Mouse (Mus musculus) lung, adult 2 months (tissue): ENCODE data around the gene Kif6. TPM values are rescaled to one million over a fixed set of nuclear protein-coding genes. Genes with fewer than 3 reads are reported as not detected.

Source experiments
- DNase-seq: peaks from one replicate; pipeline ENCODE4 v3.0.0; 2022
- H3K4me1 ChIP-seq: fragments of 200-500 bp; 2 replicates; pipeline ENCODE4 v1.6.1; 2011; ENCODE audit warnings: low read length; ENCODE audit not compliant: control insufficient read depth, insufficient read depth
- H3K4me3 ChIP-seq: fragments of 200-500 bp; replicated peaks from 2 replicates; pipeline ENCODE3; 2011; ENCODE audit warnings: low read depth, mild to moderate bottlenecking, control low read depth, low read length; ENCODE audit errors: extremely low read depth
- CTCF ChIP-seq: fragments of 200-500 bp; IDR thresholded peaks from 2 replicates; pipeline ENCODE4 v1.5.1; 2011; ENCODE audit warnings: mild to moderate bottlenecking, low read length, control low read depth; ENCODE audit not compliant: insufficient read depth
- POLR2A ChIP-seq: fragments of 200-500 bp; IDR thresholded peaks from 2 replicates; pipeline ENCODE4 v1.6.1; 2011; ENCODE audit warnings: low read depth, mild to moderate bottlenecking, control low read depth, low read length, borderline replicate concordance; ENCODE audit errors: extremely low read depth
- WGBS: fragments of 180-500 bp; shearing (Covaris S2); methylation state at CpG from one replicate; pipeline ENCODE4 v1.1.7; 2018; 5-methylcytosine and 5-hydroxymethylcytosine counted together
- polyA plus RNA-seq: library from polyadenylated mRNA; depleted of rRNA; stranded (reverse); fragments of >200 nt; gene quantifications from 2 replicates; pipeline ENCODE4 v1.2.3, GENCODE M21; 2012; rRNA removed

The Kif6 gene
- polyA plus RNA-seq, 1 experiment = 1.3 TPM

GRCm38 (mm10) chr17:49951856-49952607 lies 337.1 kb downstream of the Kif6 start:
- Histone ChIP-seq H3K4me1 (no peaks in the 10 kb centered on the region; the same call in 1 of the 2 replicates), H3K4me3 (peak overlapping the region; percentile 44)
- DNase-seq = peak; percentile 19
- WGBS = 18% methylated on average over 22 of the region's 22 CpGs
- TF ChIP-seq CTCF (no peak), POLR2A (no peak)

DNA sequence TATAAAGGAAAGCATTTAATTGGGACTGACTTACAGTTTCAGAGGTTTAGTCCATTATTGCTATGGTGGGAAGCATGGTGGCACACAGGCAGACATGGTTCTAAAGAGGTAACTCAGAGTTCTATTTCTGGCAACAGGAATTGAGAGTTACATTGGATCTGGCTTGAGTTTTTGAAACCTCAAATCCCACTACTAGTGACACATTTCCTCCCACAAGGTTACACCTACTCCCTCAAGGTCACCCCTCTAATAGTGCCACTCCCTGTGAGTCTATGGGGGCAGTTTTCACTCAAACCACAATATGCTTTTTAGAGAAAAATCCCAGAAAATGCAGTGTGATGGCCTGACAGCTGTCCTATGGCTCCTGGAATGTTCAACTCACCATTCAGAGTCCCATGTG lies 344.1 kb downstream of the Kif6 start:
- Histone ChIP-seq H3K4me3 (no peak overlapping the region), H3K4me1 (no peaks in the 10 kb centered on the region)
- TF ChIP-seq POLR2A (no peak), CTCF (no peak)
- no peak for DNase-seq

Other genes starting within 250 kb of the Kif6 start
- 36.2 and 39.7 TPM in 2 replicates for gene Mocs1, start 186.8 kb upstream of the Kif6 start, polyA plus RNA-seq
- 6.0 and 8.7 TPM in 2 replicates for gene Daam2, start 50.8 kb upstream of the Kif6 start, polyA plus RNA-seq